Mouse (Mus musculus) C2C12 (cell line): ENCODE results near the gene Ina. TPM values are rescaled to one million over a fixed set of nuclear protein-coding genes. Genes with fewer than 3 reads are reported as not detected.

Experiments
- H3K27me3 ChIP-seq: one replicate; pipeline ENCODE4 v1.6.1; 2011; ENCODE audit not compliant: control insufficient read depth, insufficient read depth, insufficient read length
- H3K36me3 ChIP-seq: one replicate; pipeline ENCODE4 v1.6.1; 2011; ENCODE audit not compliant: control insufficient read depth, insufficient read depth
- H3K4me3 ChIP-seq: one replicate; pipeline ENCODE4 v1.5.1; 2011; ENCODE audit warnings: mild to moderate bottlenecking, control low read depth; ENCODE audit not compliant: poor library complexity, insufficient read depth, severe bottlenecking
- H3K79me2 ChIP-seq: one replicate; pipeline ENCODE4 v1.6.1; 2011; ENCODE audit not compliant: control insufficient read depth, insufficient read depth
- H3K79me3 ChIP-seq: one replicate; pipeline ENCODE4 v1.6.1; 2011; ENCODE audit warnings: low read depth, control low read depth
- H3ac ChIP-seq: one replicate; pipeline ENCODE3; 2011; ENCODE audit warnings: low read depth; ENCODE audit not compliant: control insufficient read depth, insufficient read length
- CEBPB ChIP-seq: IDR thresholded peaks from one replicate; pipeline ENCODE4 v1.6.1; 2011; ENCODE audit warnings: low read depth, mild to moderate bottlenecking, control low read depth, moderate library complexity
- CTCF ChIP-seq: IDR thresholded peaks from one replicate; pipeline ENCODE4 v1.5.1; 2011; ENCODE audit not compliant: control insufficient read depth, insufficient read depth, insufficient read length
- FOSL1 ChIP-seq: IDR thresholded peaks from one replicate; pipeline ENCODE4 v1.8.0; 2011; ENCODE audit warnings: mild to moderate bottlenecking, low read length; ENCODE audit not compliant: poor library complexity, insufficient read depth, severe bottlenecking
- MAX ChIP-seq: IDR thresholded peaks from one replicate; pipeline ENCODE4 v1.6.1; 2011; ENCODE audit warnings: mild to moderate bottlenecking, control low read depth
- MYOD1 ChIP-seq: IDR thresholded peaks from one replicate; pipeline ENCODE4 v1.6.1; 2011; ENCODE audit warnings: low read depth; ENCODE audit not compliant: control insufficient read depth, insufficient read length
- MYOG ChIP-seq: IDR thresholded peaks from one replicate; pipeline ENCODE4 v1.6.1; 2011; ENCODE audit not compliant: control insufficient read depth, insufficient read length; ENCODE audit errors: extremely low read depth
- USF1 ChIP-seq: IDR thresholded peaks from one replicate; pipeline ENCODE4 v1.6.1; 2011; ENCODE audit warnings: low read depth, mild to moderate bottlenecking, control low read depth, moderate library complexity
- polyA plus RNA-seq: library from polyadenylated mRNA; unstranded; fragments of >200 nt; fragmentation: generic; extraction: Trizol; gene quantifications from one replicate; pipeline ENCODE4 v1.2.1, GENCODE M21; 2012; ENCODE audit warnings: missing spikeins

Ina gene
- polyA plus RNA-seq, 1 experiment: not detected

GRCm38 (mm10) chr19:46969286-46969985 is 45.1 kb upstream of the Ina start:
- Histone ChIP-seq H3K4me3 (no peak overlapping the region), H3K79me2 (no peaks in the 10 kb centered on the region), H3K36me3 (no peaks in the 10 kb centered on the region), H3K27me3 (no peaks in the 10 kb centered on the region), H3K79me3 (no peaks in the 10 kb centered on the region), H3ac (no peak overlapping the region)
- TF ChIP-seq MYOD1 (no peak), MYOG (no peak), USF1 (no peak), CEBPB (no peak), CTCF (no peak)

GRCm38 (mm10) chr19:46970121-46970729 is 44.3 kb upstream of the Ina start:
- TF ChIP-seq MAX (peak; percentile 34), USF1 (no peak)
- H3K79me3 ChIP-seq: no peaks in the 10 kb centered on the region
- H3K27me3 ChIP-seq: no peaks in the 10 kb centered on the region
- H3ac ChIP-seq: peak overlapping the region; percentile 14
- H3K79me2 ChIP-seq: no peaks in the 10 kb centered on the region
- no peaks in the 10 kb centered on the region for H3K36me3 ChIP-seq
- no peak overlapping the region for H3K4me3 ChIP-seq

GRCm38 (mm10) chr19:46971051-46971689 is 43.3 kb upstream of the Ina start:
- no peaks in the 10 kb centered on the region for H3K79me3 ChIP-seq
- H3K4me3 ChIP-seq: no peak overlapping the region
- TF ChIP-seq FOSL1: no peak
- no peak for TF ChIP-seq MAX
- TF ChIP-seq CTCF: no peak
- H3K79me2 ChIP-seq: no peaks in the 10 kb centered on the region
- no peaks in the 10 kb centered on the region for H3K27me3 ChIP-seq
- no peaks in the 10 kb centered on the region for H3K36me3 ChIP-seq
- no peak overlapping the region for H3ac ChIP-seq

GRCm38 (mm10) chr19:46971712-46972111 is 42.8 kb upstream of the Ina start:
- TF ChIP-seq MAX (no peak), CTCF (no peak), FOSL1 (no peak), MYOG (no peak), USF1 (no peak), CEBPB (no peak), MYOD1 (no peak)
- Histone ChIP-seq H3K79me3 (no peaks in the 10 kb centered on the region), H3K36me3 (no peaks in the 10 kb centered on the region), H3K79me2 (no peaks in the 10 kb centered on the region), H3ac (no peak overlapping the region), H3K27me3 (no peaks in the 10 kb centered on the region), H3K4me3 (no peak overlapping the region)

- TF ChIP-seq USF1: no peak
- TF ChIP-seq MAX: no peak
- TF ChIP-seq CEBPB: no peak
- no peak for TF ChIP-seq CTCF
- no peak for TF ChIP-seq MYOD1
- TF ChIP-seq MYOG: no peak
- no peak for TF ChIP-seq FOSL1
Observed at GRCm38 (mm10) chr19:46972159-46972558, 42.3 kb upstream of the Ina start.

GRCm38 (mm10) chr19:46975565-46975964 is 38.9 kb upstream of the Ina start:
- H3K79me2 ChIP-seq: no peaks in the 10 kb centered on the region
- TF ChIP-seq MYOG (no peak), MAX (no peak), CEBPB (no peak), MYOD1 (no peak), CTCF (no peak), FOSL1 (no peak), USF1 (no peak)
- no peaks in the 10 kb centered on the region for H3K36me3 ChIP-seq
- no peaks in the 10 kb centered on the region for H3K27me3 ChIP-seq
- no peaks in the 10 kb centered on the region for H3K79me3 ChIP-seq
- no peak overlapping the region for H3ac ChIP-seq
- no peak overlapping the region for H3K4me3 ChIP-seq

More at GRCm38 (mm10) chr19:46972159-46972558, 42.3 kb upstream of the Ina start:
- H3ac ChIP-seq: no peak overlapping the region
- no peaks in the 10 kb centered on the region for H3K79me2 ChIP-seq
- no peaks in the 10 kb centered on the region for H3K27me3 ChIP-seq
- H3K36me3 ChIP-seq: no peaks in the 10 kb centered on the region
- no peaks in the 10 kb centered on the region for H3K79me3 ChIP-seq
- no peak overlapping the region for H3K4me3 ChIP-seq
